Mouse (Mus musculus) ES-E14 (cell line): Measurements from ENCODE around the gene Vmn2r69. TPM values are rescaled to one million over a fixed set of nuclear protein-coding genes. Genes with fewer than 3 reads are reported as not detected.

Experiments used
- DNase-seq: peaks from one replicate; pipeline ENCODE4 v3.0.0-alpha.2; 2013; ENCODE audit warnings: low read depth, low spot score
- H3K27ac ChIP-seq: 2 replicates; pipeline ENCODE4 v1.5.1; 2012; ENCODE audit warnings: low read depth, mild to moderate bottlenecking, low read length, moderate library complexity, mixed read lengths; ENCODE audit not compliant: poor library complexity, insufficient read depth, severe bottlenecking
- H3K36me3 ChIP-seq: 2 replicates; pipeline ENCODE4 v1.6.1; 2012; ENCODE audit warnings: mild to moderate bottlenecking, low read length, moderate library complexity, mixed read lengths; ENCODE audit not compliant: control insufficient read depth, poor library complexity, insufficient read depth, severe bottlenecking
- H3K4me1 ChIP-seq, 2 experiments: fragments of 150-350 bp in 1 of 2; sonication (generic) in 1 of 2; 2 replicates each; pipeline ENCODE4 v1.6.1; 2012; ENCODE audit warnings: low read length in 2 of 2, mild to moderate bottlenecking in 1 of 2, mixed read lengths in 1 of 2; ENCODE audit not compliant: control insufficient read depth in 2 of 2, insufficient read depth in 2 of 2, poor library complexity in 1 of 2
- H3K4me3 ChIP-seq, 2 experiments: fragments of 150-350 bp in 1 of 2; sonication (generic) in 1 of 2; 2 replicates each; pipeline ENCODE4 v1.5.1; 2012; ENCODE audit warnings: low read length in 2 of 2, low read depth in 1 of 2, mild to moderate bottlenecking in 1 of 2, mixed read lengths in 1 of 2; ENCODE audit not compliant: insufficient read depth in 1 of 2, poor library complexity in 1 of 2, severe bottlenecking in 1 of 2
- H3K9ac ChIP-seq: 2 replicates; pipeline ENCODE4 v1.6.1; 2012; ENCODE audit warnings: low read depth, mild to moderate bottlenecking, low read length, mixed read lengths; ENCODE audit not compliant: poor library complexity, insufficient read depth, severe bottlenecking
- H3K9me3 ChIP-seq: fragments of 150-350 bp; sonication (generic); 2 replicates; pipeline ENCODE4 v1.6.1; 2012; ENCODE audit warnings: low read depth, mild to moderate bottlenecking, low read length; ENCODE audit not compliant: control insufficient read depth, insufficient read depth
- CHD2 ChIP-seq: IDR thresholded peaks from 2 replicates; pipeline ENCODE4 v1.6.1; 2014; ENCODE audit warnings: mild to moderate bottlenecking, low read depth, low read length, inconsistent platforms
- HCFC1 ChIP-seq: IDR thresholded peaks from 2 replicates; pipeline ENCODE4 v1.6.1; 2012; ENCODE audit warnings: low read length, inconsistent platforms, borderline replicate concordance; ENCODE audit not compliant: insufficient read depth
- MAFK ChIP-seq: IDR thresholded peaks from 2 replicates; pipeline ENCODE4 v1.6.1; 2014; ENCODE audit warnings: mild to moderate bottlenecking, low read depth, low read length, inconsistent platforms; ENCODE audit not compliant: insufficient read depth
- ZC3H11A ChIP-seq: IDR thresholded peaks from 2 replicates; pipeline ENCODE4 v1.6.1; 2012; ENCODE audit warnings: low read depth, mild to moderate bottlenecking, inconsistent platforms, low read length, borderline replicate concordance
- ZNF384 ChIP-seq: IDR thresholded peaks from 2 replicates; pipeline ENCODE4 v1.6.1; 2012; ENCODE audit warnings: low read depth, low read length, inconsistent platforms
- in situ Hi-C, 2 experiments: fragments of 600-800 bp; cut with MboI; formaldehyde crosslinking; loops; one replicate each; pipeline ENCODE4 v1.15.1; 2025; ENCODE audit warnings: low sequenced_read_pairs in 2 of 2, inconsistent platforms in 1 of 2; ENCODE audit not compliant: unreplicated experiment in 2 of 2
- total RNA-seq: library from RNA; depleted of rRNA; stranded (reverse); fragments of 300-350 nt; gene quantifications from 2 replicates; pipeline ENCODE4 v1.2.3, GENCODE M21; 2012; rRNA removed

The Vmn2r69 gene
- not detected in 2 replicates for total RNA-seq

GRCm38 (mm10) chr7:85415820-85416219 lies at the start of gene Vmn2r69:
TSS of gene Vmn2r69 (minus strand) at chr7:85415920.
- in situ Hi-C loops: no loop called here
- Histone ChIP-seq H3K9ac (no peak within 1 kb of the TSS), H3K27ac (no peak within 1 kb of the TSS), H3K4me1 (no peaks in the 10 kb centered on the region), H3K36me3 (no peaks in the 10 kb centered on the region), H3K9me3 (no peaks in the 10 kb centered on the region), H3K4me3 (no peak within 1 kb of the TSS)
- TF ChIP-seq ZC3H11A (no peak), MAFK (no peak), HCFC1 (no peak), CHD2 (no peak), ZNF384 (no peak)
- no peak for DNase-seq

Other genes starting within 250 kb of the Vmn2r69 start
- gene Vmn2r68, start 178.1 kb downstream of the Vmn2r69 start, total RNA-seq: not detected in 2 replicates
- gene Vmn2r71, start 147.2 kb upstream of the Vmn2r69 start, total RNA-seq: not detected in 2 replicates
- gene Vmn2r70, start 153.3 kb upstream of the Vmn2r69 start, total RNA-seq: not detected in 2 replicates